Mouse (Mus musculus) embryonic fibroblast, embryonic 13.5 days (primary cell): Measurements from ENCODE around the gene Smdt1.

ENCODE experiments used
- CTCF ChIP-seq: IDR thresholded peaks from 2 replicates; pipeline ENCODE4 v1.5.1; 2011; ENCODE audit warnings: mild to moderate bottlenecking, control low read depth, low read length, moderate library complexity, borderline replicate concordance; ENCODE audit not compliant: insufficient read depth
- POLR2A ChIP-seq: IDR thresholded peaks from 2 replicates; pipeline ENCODE4 v1.6.1; 2011; ENCODE audit warnings: low read depth, mild to moderate bottlenecking, control low read depth, low read length, moderate library complexity

- no peak for TF ChIP-seq CTCF
- TF ChIP-seq POLR2A: no peak
Measured at GRCm38 (mm10) chr15:82292851-82293250, 45.9 kb upstream of the Smdt1 start.
